Mouse (Mus musculus) bone marrow macrophage, adult 2 months (primary cell): ENCODE data around the gene 1500009L16Rik. TPM values are rescaled to one million over a fixed set of nuclear protein-coding genes. Genes with fewer than 3 reads are reported as not detected.

Source experiments
- H3K27ac ChIP-seq: 2 replicates; pipeline ENCODE4 v1.5.1; 2012; ENCODE audit warnings: low read depth, low read length; ENCODE audit not compliant: insufficient read depth
- H3K4me1 ChIP-seq: 2 replicates; pipeline ENCODE4 v1.6.1; 2012; ENCODE audit warnings: low read length; ENCODE audit not compliant: control insufficient read depth, insufficient read depth
- H3K4me3 ChIP-seq: 2 replicates; pipeline ENCODE4 v1.5.1; 2012; ENCODE audit warnings: mild to moderate bottlenecking, low read length, moderate library complexity; ENCODE audit not compliant: insufficient read depth
- CTCF ChIP-seq: IDR thresholded peaks from 2 replicates; pipeline ENCODE4 v1.5.1; 2012; ENCODE audit warnings: low read depth, mild to moderate bottlenecking, low read length, moderate library complexity
- POLR2A ChIP-seq: IDR thresholded peaks from 2 replicates; pipeline ENCODE4 v1.6.1; 2012; ENCODE audit warnings: mild to moderate bottlenecking, low read depth, low read length, borderline replicate concordance
- polyA plus RNA-seq: library from polyadenylated mRNA; stranded (reverse); fragments of >200 nt; gene quantifications from 2 replicates; pipeline ENCODE4 v1.2.4, GENCODE M21; 2012; ENCODE audit not compliant: missing spikeins, insufficient read depth, insufficient read length

Gene 1500009L16Rik
- polyA plus RNA-seq, 1 experiment: not detected

DNA sequence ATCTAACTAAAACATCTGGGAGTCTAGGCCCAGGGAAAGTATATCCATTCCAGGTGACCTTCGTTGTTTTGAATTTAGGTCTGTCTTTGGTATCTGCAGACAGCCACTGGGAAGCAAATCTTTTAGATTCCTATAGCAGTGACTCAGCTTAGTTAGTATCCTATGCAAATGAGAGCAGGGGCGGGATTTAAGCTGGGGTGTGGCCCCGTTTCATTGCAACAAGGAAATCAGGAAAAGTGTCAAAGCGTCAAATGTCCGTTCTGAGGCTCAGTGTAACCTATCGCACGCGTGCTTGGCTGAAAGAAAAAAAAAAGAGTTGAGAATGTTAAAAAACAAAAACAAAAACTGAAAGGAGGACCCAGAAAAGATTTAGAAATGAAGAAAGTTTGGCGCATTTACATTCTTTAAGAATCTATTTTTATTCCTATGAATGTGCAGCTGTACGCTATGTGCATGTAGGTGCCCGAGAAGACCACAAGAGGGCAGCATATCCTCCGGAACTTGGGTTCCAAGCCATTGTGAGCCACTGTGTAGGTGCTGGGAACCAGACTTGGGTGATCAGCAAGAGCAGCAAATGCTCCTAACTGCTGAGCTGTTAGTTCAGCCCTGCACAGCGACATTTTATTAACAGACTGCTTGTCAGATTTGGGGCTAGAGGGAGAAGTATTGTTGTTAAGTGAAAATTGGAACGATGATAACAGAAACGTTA, 1.8 kb downstream of the 1500009L16Rik start:
- Histone ChIP-seq H3K4me1 (peaks cover 2% of the 10 kb centered on the region; the same call in 1 of the 2 replicates), H3K4me3 (no peak overlapping the region), H3K27ac (no peak overlapping the region)
- TF ChIP-seq CTCF (peak; percentile 35; the same call in 1 of the 2 replicates), POLR2A (no peak)

DNA sequence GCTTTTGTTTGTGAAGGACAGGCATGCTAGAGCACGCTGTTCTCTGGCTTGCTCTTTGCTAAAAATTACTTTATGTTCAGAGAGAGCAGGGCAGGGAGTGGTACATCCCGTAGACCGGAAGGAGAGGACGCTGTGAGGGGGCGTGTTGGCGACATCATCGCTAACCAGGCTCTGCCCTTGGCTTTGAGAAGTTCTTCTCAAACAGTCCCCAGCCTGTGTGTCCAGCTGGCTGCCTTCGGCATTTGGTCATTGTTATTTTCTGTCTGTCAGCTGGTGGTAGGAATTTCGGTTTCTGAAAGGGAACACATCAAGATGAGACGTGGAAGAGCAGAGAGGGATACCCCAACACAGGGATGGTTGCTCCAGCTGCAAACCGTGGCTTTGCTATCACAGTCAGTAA, 3.5 kb downstream of the 1500009L16Rik start:
- Histone ChIP-seq H3K4me1 (peaks cover 2% of the 10 kb centered on the region; the same call in 1 of the 2 replicates), H3K4me3 (no peak overlapping the region), H3K27ac (no peak overlapping the region)
- TF ChIP-seq POLR2A (no peak), CTCF (no peak)

DNA sequence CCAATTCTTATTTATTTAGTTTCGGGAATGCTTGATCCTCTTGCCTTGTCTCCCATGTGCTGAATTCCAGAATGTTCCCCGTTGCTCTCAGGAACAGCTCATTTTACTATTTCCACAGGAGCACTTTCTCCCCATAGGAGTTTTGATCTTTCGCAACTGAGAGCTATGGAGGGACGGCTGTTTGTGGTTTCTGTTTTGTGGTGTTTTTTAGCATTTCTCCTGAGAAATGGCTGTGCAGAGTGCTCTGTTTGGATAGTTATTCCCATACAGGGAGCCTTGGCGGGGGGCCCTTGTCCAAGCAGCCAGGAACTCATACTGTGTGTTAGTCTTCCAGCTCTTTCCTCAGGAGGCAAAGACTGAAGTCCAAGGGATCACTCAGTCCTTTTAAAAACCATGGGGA, 5.2 kb downstream of the 1500009L16Rik start:
- Histone ChIP-seq H3K4me3 (no peak overlapping the region), H3K27ac (no peak overlapping the region), H3K4me1 (no peaks in the 10 kb centered on the region)
- TF ChIP-seq POLR2A: no peak
- no peak for TF ChIP-seq CTCF

DNA sequence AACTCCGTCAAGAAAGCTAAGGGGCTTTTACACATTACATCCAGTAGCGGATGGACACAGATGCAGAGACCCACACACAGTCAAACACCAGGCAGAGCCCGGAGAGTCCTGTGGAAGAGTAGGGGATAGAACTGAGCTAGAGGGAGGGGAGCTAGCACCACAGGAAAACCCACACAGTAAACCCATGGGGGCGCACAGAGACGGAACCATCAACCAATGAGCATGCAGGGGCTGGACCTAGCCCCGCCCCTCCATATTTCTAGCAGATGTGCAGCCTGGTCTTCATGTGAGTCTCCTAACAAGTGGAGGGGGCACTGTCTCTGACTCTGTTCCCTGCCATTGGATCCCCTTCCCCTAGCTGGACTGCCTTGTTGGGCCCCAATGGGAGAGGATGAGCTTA, 5.9 kb downstream of the 1500009L16Rik start:
- Histone ChIP-seq H3K4me3 (no peak overlapping the region), H3K27ac (no peak overlapping the region), H3K4me1 (no peaks in the 10 kb centered on the region)
- TF ChIP-seq CTCF (no peak), POLR2A (no peak)

DNA sequence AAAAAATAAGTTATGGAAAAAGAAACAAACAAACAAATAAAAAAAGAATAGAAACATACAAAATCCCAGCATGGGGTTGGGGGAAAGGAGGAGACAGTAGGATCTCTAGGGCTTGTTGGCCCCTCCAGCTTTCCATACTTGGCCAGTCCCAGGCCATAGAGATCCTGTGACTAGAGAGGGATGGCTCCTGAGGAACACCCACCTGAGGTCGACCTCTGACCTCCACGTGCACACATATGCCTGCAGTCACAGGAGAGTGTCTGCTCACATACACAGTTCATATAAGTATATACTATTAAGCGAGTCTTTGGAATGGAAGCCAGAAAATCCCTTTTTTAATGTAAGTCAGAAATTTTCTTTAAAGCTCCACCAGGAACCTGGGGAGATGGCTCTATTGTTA, 6.4 kb downstream of the 1500009L16Rik start:
- no peak overlapping the region for H3K27ac ChIP-seq
- TF ChIP-seq CTCF (no peak), POLR2A (no peak)
- no peak overlapping the region for H3K4me3 ChIP-seq
- H3K4me1 ChIP-seq: no peaks in the 10 kb centered on the region

DNA sequence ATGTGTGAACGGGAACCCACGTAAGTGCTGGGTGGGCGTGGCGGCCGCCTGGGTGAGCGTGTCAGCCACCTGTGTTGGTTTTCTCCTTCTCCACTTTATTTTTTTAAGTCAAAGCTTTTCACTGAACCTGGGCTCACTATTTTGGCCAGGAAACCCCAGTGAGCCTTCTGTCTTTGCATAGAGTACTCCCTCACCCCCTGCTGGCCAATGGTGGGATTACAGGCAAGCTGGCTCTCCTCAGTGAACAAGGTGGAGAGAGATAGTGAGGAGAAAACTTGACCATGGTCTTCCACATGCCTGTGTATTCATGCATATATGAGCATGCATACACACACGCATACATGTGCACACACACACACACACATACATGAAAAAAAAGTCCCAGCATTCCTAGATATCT, 6.8 kb downstream of the 1500009L16Rik start:
- H3K27ac ChIP-seq: no peak overlapping the region
- no peaks in the 10 kb centered on the region for H3K4me1 ChIP-seq
- TF ChIP-seq POLR2A (no peak), CTCF (peak; percentile 82)
- no peak overlapping the region for H3K4me3 ChIP-seq

DNA sequence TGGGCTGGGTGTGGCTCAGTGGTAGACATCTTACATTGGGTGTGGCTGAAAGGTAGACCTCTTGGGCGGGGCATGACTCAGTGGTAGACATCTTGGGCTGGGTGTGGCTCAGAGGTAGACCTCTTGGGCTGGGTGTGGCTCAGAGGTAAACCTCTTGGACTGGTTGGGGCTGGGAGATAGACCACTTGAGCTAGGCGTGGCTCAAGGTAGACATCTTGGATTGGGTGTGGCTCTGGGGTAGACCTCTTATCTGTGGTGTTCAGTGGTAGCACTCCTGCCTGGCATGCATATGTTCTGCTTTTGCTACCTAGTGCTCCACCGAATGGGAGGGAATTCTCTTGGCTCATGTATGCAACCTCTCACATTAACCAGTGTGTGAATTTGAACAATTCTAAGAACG, 11.1 kb downstream of the 1500009L16Rik start:
- no peak for TF ChIP-seq CTCF
- TF ChIP-seq POLR2A: no peak
- no peak overlapping the region for H3K27ac ChIP-seq
- no peak overlapping the region for H3K4me3 ChIP-seq
- H3K4me1 ChIP-seq: no peaks in the 10 kb centered on the region

DNA sequence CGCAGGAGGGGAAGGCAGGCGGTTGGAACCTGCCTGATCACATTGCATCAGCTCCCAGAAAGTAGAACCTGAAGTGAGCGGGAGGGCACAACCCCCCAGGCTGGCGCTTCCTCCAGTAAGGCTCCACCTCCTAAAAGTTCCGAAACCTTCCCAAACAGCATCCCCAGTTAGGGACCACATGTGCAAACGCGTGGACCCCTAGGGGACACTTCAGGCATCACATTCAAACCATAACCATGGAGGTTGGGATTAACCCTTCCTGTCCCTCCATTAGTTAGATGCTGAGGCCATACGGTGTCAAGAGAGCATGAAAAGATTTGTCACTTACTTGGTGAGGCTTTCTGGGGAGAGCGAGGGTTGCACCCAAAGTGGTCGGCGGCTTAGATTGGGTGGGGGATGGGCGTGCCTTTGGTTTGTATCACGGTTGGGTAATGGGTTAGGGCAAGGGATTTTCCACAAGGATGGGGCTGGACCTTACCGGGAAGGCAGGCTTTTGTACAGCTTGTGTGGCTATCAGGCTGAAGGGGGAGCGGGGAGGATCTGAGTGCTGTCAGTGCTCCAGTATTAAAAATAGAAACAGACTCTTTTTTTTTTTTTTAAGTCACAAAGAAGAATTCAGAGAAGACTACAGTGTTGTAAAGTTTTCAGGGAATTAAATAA, 16.5 kb downstream of the 1500009L16Rik start:
- no peak for TF ChIP-seq CTCF
- no peak for TF ChIP-seq POLR2A
- H3K4me1 ChIP-seq: no peaks in the 10 kb centered on the region
- no peak overlapping the region for H3K4me3 ChIP-seq
- no peak overlapping the region for H3K27ac ChIP-seq

DNA sequence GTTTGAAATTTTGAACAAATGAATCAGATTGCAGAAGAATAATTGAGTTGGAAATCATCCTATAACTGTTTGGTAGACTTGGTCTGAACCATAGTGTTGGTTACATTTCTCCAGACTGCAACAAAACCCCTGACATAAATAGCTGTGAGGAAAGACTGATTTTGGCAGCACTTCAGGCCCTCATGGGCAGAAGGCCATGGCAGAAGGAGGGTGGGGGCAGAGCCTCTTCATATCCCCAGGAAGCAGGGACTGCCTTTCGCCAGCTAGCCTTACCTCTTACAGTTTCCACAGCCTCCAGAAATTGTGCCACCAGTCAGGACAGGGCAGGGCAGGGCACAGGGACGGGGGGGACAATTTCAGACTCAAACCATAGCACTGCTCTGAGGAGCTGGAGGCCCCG, 22.0 kb downstream of the 1500009L16Rik start:
- TF ChIP-seq CTCF (no peak), POLR2A (no peak)
- no peaks in the 10 kb centered on the region for H3K4me1 ChIP-seq
- H3K4me3 ChIP-seq: no peak overlapping the region
- no peak overlapping the region for H3K27ac ChIP-seq

DNA sequence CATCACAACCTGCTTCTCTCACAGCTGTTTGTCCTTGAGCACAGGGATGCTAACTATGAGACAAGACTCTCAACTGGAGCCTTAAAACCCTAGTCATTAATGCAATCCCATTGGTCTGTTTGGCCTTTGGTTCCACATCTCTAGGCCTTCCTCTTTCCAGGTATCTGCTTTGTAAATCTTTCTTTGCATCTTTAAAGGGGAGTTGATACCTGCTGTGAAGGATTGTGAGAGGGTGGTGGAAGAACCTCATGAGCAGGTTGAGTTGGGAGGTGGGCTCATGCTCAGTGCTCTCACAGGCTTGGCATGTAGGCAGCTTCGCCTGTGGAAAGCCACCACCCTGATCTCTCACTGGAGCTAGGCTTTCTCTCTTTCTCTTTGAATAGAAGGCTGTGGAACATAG, 30.4 kb downstream of the 1500009L16Rik start:
- Histone ChIP-seq H3K27ac (no peak overlapping the region), H3K4me3 (no peak overlapping the region), H3K4me1 (no peaks in the 10 kb centered on the region)
- TF ChIP-seq CTCF (no peak), POLR2A (no peak)
